Mouse (Mus musculus): ENCODE results near the gene BC080695. TPM values are rescaled to one million over a fixed set of nuclear protein-coding genes. Genes with fewer than 3 reads are reported as not detected.

BC080695 gene
- not detected for polyA plus RNA-seq (2015; fragmentation: Illumina TruSeq; extraction: RNeasy Lipid Tissue Mini Kit (QIAGEN cat#74804); ENCODE audit: low read depth, low replicate concordance)

GRCm38 (mm10) chr4:143551400-143551799, at the start of gene BC080695, which contains the start of gene Gm13057:
TSS of gene BC080695 (plus strand) at chr4:143551700.
TSS of gene Gm13057 (plus strand) at chr4:143551709.

GRCm38 (mm10) chr4:143511043-143511442, 40.5 kb upstream of the BC080695 start, which contains the start of gene Gm13043:
TSS of gene Gm13043 (plus strand) at chr4:143511343.

GRCm38 (mm10) chr4:143535654-143536053, 15.8 kb upstream of the BC080695 start, which contains the start of gene Gm13040:
TSS of gene Gm13040 (plus strand) at chr4:143535954.

GRCm38 (mm10) chr4:143614703-143615102, 63.2 kb downstream of the BC080695 start, which contains the start of gene Gm13083:
TSS of gene Gm13083 (plus strand) at chr4:143615003.

Other genes starting within 250 kb of the BC080695 start
- gene Lrrc38, start 201.9 kb upstream of the BC080695 start, polyA plus RNA-seq (2015; fragmentation: Illumina TruSeq; extraction: RNeasy Lipid Tissue Mini Kit (QIAGEN cat#74804); ENCODE audit: low read depth, low replicate concordance) = 3.2 TPM
- gene Pramel1, start 157.3 kb upstream of the BC080695 start, polyA plus RNA-seq (2015; fragmentation: Illumina TruSeq; extraction: RNeasy Lipid Tissue Mini Kit (QIAGEN cat#74804); ENCODE audit: low read depth, low replicate concordance) = not detected
- 13.8 TPM for gene Pramef8, start 139.3 kb upstream of the BC080695 start, polyA plus RNA-seq (2015; fragmentation: Illumina TruSeq; extraction: RNeasy Lipid Tissue Mini Kit (QIAGEN cat#74804); ENCODE audit: low read depth, low replicate concordance)
- not detected for gene Oog4, start 101.4 kb upstream of the BC080695 start, polyA plus RNA-seq (2015; fragmentation: Illumina TruSeq; extraction: RNeasy Lipid Tissue Mini Kit (QIAGEN cat#74804); ENCODE audit: low read depth, low replicate concordance)
- not detected for gene Gm13043, start 40.4 kb upstream of the BC080695 start, polyA plus RNA-seq (2015; fragmentation: Illumina TruSeq; extraction: RNeasy Lipid Tissue Mini Kit (QIAGEN cat#74804); ENCODE audit: low read depth, low replicate concordance)
- not detected for gene Gm13040, start 15.7 kb upstream of the BC080695 start, polyA plus RNA-seq (2015; fragmentation: Illumina TruSeq; extraction: RNeasy Lipid Tissue Mini Kit (QIAGEN cat#74804); ENCODE audit: low read depth, low replicate concordance)
- gene Gm13057, start within 50 bp of the BC080695 start, polyA plus RNA-seq (2015; fragmentation: Illumina TruSeq; extraction: RNeasy Lipid Tissue Mini Kit (QIAGEN cat#74804); ENCODE audit: low read depth, low replicate concordance) = not detected
- gene Gm13083, start 63.3 kb downstream of the BC080695 start, polyA plus RNA-seq (2015; fragmentation: Illumina TruSeq; extraction: RNeasy Lipid Tissue Mini Kit (QIAGEN cat#74804); ENCODE audit: low read depth, low replicate concordance) = not detected
- gene Gm13088, start 105.5 kb downstream of the BC080695 start, polyA plus RNA-seq (2015; fragmentation: Illumina TruSeq; extraction: RNeasy Lipid Tissue Mini Kit (QIAGEN cat#74804); ENCODE audit: low read depth, low replicate concordance) = not detected
- gene Gm13089, start 151.0 kb downstream of the BC080695 start, polyA plus RNA-seq (2015; fragmentation: Illumina TruSeq; extraction: RNeasy Lipid Tissue Mini Kit (QIAGEN cat#74804); ENCODE audit: low read depth, low replicate concordance) = not detected
- gene Gm13078, start 167.8 kb downstream of the BC080695 start, polyA plus RNA-seq (2015; fragmentation: Illumina TruSeq; extraction: RNeasy Lipid Tissue Mini Kit (QIAGEN cat#74804); ENCODE audit: low read depth, low replicate concordance) = not detected
- gene Gm13023, start 237.7 kb downstream of the BC080695 start, polyA plus RNA-seq (2015; fragmentation: Illumina TruSeq; extraction: RNeasy Lipid Tissue Mini Kit (QIAGEN cat#74804); ENCODE audit: low read depth, low replicate concordance) = not detected